Mouse (Mus musculus) liver, postnatal 0 days (tissue): Measurements from ENCODE around the gene Nrxn1. TPM values are rescaled to one million over a fixed set of nuclear protein-coding genes. Genes with fewer than 3 reads are reported as not detected.
"Not testable (repeated sequence)": the region's sequence is repeated elsewhere in the genome, so short reads cannot be mapped to it uniquely, and the experiment has no call there.

Source experiments
- ATAC-seq: fragments of 200-750 bp; cut with Nextera tagmentation; 2 replicates; pipeline ENCODE4 v1.8.0; 2017; ENCODE audit warnings: mild to moderate bottlenecking, moderate library complexity
- DNase-seq: peaks from one replicate; pipeline ENCODE4 v3.0.0-alpha.2; 2016
- H3K27ac ChIP-seq: fragments of 300-500 bp; sonication (generic); 2 replicates; pipeline ENCODE4 v1.5.1; 2014; ENCODE audit warnings: antibody characterized with exemption, moderate library complexity, mild to moderate bottlenecking, low read depth
- H3K27me3 ChIP-seq: fragments of 300-500 bp; sonication (generic); 2 replicates; pipeline ENCODE4 v1.6.1; 2014; ENCODE audit warnings: low read length, control low read depth, mixed read lengths; ENCODE audit not compliant: insufficient read depth
- H3K36me3 ChIP-seq: fragments of 300-500 bp; sonication (generic); replicated peaks from 2 replicates; pipeline ENCODE4 v1.6.1; 2014; ENCODE audit warnings: mild to moderate bottlenecking, control low read depth, low read length, moderate library complexity, mixed read lengths; ENCODE audit not compliant: insufficient read depth
- H3K4me1 ChIP-seq: fragments of 300-500 bp; sonication (generic); 2 replicates; pipeline ENCODE4 v1.6.1; 2014; ENCODE audit warnings: antibody characterized with exemption, mild to moderate bottlenecking, control low read depth; ENCODE audit not compliant: insufficient read depth
- H3K4me2 ChIP-seq: fragments of 300-500 bp; sonication (generic); 2 replicates; pipeline ENCODE4 v1.6.1; 2014; ENCODE audit warnings: low read depth, mild to moderate bottlenecking, low read length, moderate library complexity, mixed read lengths
- H3K4me3 ChIP-seq: fragments of 300-500 bp; sonication (generic); 2 replicates; pipeline ENCODE4 v1.5.1; 2014; ENCODE audit warnings: low read depth, low read length
- H3K9ac ChIP-seq: fragments of 300-500 bp; sonication (generic); replicated peaks from 2 replicates; pipeline ENCODE4 v1.6.1; 2014; ENCODE audit warnings: mild to moderate bottlenecking, moderate library complexity
- H3K9me3 ChIP-seq: fragments of 300-500 bp; sonication (generic); 2 replicates; pipeline ENCODE4 v1.6.1; 2016; ENCODE audit warnings: mild to moderate bottlenecking, control low read depth, low read length, mixed read lengths
- CTCF ChIP-seq: sonication (generic); IDR thresholded peaks from 2 replicates; pipeline ENCODE4 v1.5.1; 2016; ENCODE audit warnings: antibody characterized with exemption, low read depth
- EP300 ChIP-seq: IDR thresholded peaks from 2 replicates; pipeline ENCODE4 v1.6.1; 2016; ENCODE audit warnings: antibody characterized with exemption, low read depth, mild to moderate bottlenecking
- WGBS: fragments of 180-500 bp; shearing (Covaris S2); extraction: QIAGEN DNeasy Blood & Tissue Kit; methylation state at CpG from one replicate; pipeline ENCODE4 v1.1.7; 2014; ENCODE audit not compliant: insufficient replicate concordance; 5-methylcytosine and 5-hydroxymethylcytosine counted together
- polyA plus RNA-seq: library from polyadenylated mRNA; unstranded; fragments of >200 nt; fragmentation: Nextera tagmentation; extraction: Ambion mirVana; gene quantifications from 2 replicates; pipeline ENCODE4 v1.2.1, GENCODE M21; 2015

Nrxn1 gene
- polyA plus RNA-seq, 1 experiment from 2014 or later: 0.41 TPM

DNA sequence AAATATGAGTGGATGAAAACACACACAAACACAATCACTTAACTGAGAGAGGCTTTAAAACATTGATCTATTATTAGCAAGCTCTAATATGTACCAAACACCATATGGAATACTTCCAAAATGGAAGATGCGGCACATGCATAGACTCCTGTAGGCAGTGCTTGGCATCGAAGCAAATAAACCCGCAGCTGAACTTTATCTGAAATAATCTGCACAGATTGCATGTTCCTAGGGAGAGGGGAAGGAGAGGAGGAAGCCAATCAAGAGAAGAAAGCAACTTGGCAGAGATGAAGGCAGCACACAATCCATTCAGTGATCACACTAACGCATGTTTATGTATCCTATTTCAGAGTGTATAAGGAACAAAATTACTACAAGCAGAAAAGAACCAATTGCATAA lies 542.5 kb downstream of the Nrxn1 start:
- DNase-seq: no peak
- H3K9ac ChIP-seq: no peak overlapping the region
- no peak overlapping the region for H3K4me2 ChIP-seq
- no peak for ATAC-seq
- no peak overlapping the region for H3K27ac ChIP-seq
- H3K4me1 ChIP-seq: no peaks in the 10 kb centered on the region
- 86% methylated on average over 4 of the region's 4 CpGs for WGBS
- no peak overlapping the region for H3K4me3 ChIP-seq
- TF ChIP-seq CTCF: no peak
- no peak for TF ChIP-seq EP300
- no peaks in the 10 kb centered on the region for H3K27me3 ChIP-seq
- H3K9me3 ChIP-seq: no peaks in the 10 kb centered on the region
- H3K36me3 ChIP-seq: no peaks in the 10 kb centered on the region

DNA sequence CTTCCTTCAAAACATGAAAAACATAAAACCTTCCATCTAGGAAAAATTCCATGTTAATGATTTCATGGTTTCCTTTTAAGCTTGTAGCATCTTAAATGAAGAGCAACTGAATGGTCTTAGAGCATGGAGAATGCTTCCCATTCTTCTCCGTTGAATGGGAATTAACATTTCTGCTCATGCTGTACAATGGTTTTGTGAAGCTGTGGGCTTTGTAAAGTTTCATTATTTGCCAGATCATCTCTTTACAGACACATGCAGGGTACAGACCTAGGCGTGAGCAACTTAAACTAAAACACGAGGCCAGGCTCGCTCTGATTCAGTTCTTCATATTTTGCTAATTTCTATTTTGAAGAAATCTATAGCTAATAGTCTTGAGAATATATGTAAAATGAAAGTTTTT lies 546.1 kb downstream of the Nrxn1 start:
- 79% methylated on average over 4 of the region's 4 CpGs for WGBS
- H3K9me3 ChIP-seq: no peaks in the 10 kb centered on the region

DNA sequence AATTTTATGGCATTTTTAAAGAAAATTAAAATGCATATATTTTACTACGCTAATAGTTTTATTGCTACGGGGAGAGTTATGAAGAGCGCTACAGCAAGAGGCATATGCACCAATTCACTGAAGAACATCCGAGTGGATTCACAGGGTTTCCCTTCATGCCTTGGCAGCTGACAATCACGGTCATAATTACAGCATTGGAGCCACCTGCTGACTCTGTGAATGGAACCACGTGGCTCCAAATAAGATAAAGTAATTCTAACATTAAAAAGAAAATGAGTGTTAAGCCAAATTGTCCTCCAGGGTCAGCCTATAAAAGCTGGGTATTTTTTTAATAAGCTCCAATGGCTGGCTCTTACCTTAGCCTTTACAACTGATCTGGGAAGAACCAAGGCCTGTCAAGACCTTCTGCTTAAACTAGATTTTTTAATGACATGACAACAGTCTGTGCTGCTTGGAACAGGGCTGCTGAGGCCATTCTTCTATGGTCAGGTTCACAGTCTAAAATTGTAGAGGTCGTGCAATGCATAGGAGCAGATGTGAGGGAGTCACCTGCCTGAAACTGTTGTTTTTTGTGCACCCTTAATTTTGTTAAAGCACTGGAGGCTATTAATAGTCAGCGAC lies 548.1 kb downstream of the Nrxn1 start:
- DNase-seq (no peak), ATAC-seq (no peak)
- 62% methylated on average over 8 of the region's 8 CpGs for WGBS
- no peak overlapping the region for H3K27ac ChIP-seq
- H3K4me2 ChIP-seq: no peak overlapping the region
- H3K27me3 ChIP-seq: no peaks in the 10 kb centered on the region
- no peak overlapping the region for H3K9ac ChIP-seq
- H3K4me3 ChIP-seq: no peak overlapping the region
- TF ChIP-seq CTCF (no peak), EP300 (no peak)
- H3K4me1 ChIP-seq: no peaks in the 10 kb centered on the region
- no peaks in the 10 kb centered on the region for H3K36me3 ChIP-seq
- no peaks in the 10 kb centered on the region for H3K9me3 ChIP-seq

More for the DNA sequence above, 546.1 kb downstream of the Nrxn1 start:
- ATAC-seq: no peak
- no peaks in the 10 kb centered on the region for H3K36me3 ChIP-seq
- TF ChIP-seq EP300: no peak
- no peak for TF ChIP-seq CTCF
- no peak overlapping the region for H3K4me2 ChIP-seq
- no peaks in the 10 kb centered on the region for H3K4me1 ChIP-seq
- no peak overlapping the region for H3K9ac ChIP-seq
- no peak for DNase-seq
- no peak overlapping the region for H3K27ac ChIP-seq
- H3K27me3 ChIP-seq: no peaks in the 10 kb centered on the region
- no peak overlapping the region for H3K4me3 ChIP-seq

DNA sequence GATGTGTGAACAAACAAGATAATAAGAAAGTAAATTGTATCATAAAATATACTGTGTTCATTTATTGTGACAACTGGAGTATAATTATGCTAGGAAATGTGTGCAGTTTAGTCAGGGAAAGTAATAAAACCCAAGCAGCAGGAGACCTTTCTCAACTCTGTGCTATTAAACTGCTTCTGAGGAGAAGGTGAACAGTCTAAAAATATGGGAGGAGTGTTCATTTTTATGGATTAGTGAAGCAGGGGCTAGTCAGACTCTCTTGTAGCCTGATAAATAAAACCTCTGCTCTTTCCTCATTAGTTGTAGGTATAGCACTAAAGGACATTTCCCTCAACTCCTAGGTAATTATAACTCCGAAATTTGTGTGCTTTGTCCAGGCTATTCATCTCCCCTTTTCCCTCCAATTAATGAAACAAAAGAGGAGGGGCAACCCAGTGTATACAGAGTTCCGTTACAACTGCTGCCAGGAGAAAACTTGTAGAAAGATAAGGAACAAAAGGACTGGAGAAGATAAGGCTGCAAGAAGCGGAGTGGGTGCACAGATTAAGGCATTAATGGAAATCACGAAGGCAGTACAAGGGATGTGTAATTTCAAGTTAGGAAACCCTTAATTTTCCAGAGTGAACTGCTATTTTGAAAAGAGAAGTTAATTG lies 548.8 kb downstream of the Nrxn1 start:
- ATAC-seq (no peak), DNase-seq (no peak)
- no peak overlapping the region for H3K4me3 ChIP-seq
- TF ChIP-seq EP300 (no peak), CTCF (no peak)
- WGBS: 31% methylated on average over 4 of the region's 4 CpGs
- no peak overlapping the region for H3K27ac ChIP-seq
- no peaks in the 10 kb centered on the region for H3K4me1 ChIP-seq
- no peaks in the 10 kb centered on the region for H3K27me3 ChIP-seq
- H3K9ac ChIP-seq: no peak overlapping the region
- H3K36me3 ChIP-seq: no peaks in the 10 kb centered on the region
- H3K4me2 ChIP-seq: no peak overlapping the region
- H3K9me3 ChIP-seq: no peaks in the 10 kb centered on the region

DNA sequence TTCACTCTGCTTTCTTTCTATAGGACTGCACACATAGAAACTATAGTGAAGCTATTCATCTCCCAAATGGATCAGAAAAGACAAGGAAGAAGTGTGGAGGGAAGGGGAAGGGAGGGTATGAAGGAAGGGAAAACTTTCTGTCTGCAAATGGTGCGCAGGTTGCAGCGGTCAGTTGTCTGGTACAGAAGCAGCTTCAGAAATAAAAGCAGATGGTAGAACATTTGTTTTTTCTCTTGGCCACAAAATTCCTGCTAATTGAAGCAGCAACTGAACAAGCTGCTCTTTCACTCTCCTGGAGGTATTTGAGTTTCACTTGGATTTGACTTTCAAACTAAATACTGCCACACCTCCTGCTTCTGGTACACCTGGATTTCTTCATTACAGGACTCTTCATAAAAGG lies 561.4 kb downstream of the Nrxn1 start:
- no peak overlapping the region for H3K27ac ChIP-seq
- DNase-seq: no peak
- H3K4me1 ChIP-seq: no peaks in the 10 kb centered on the region
- no peaks in the 10 kb centered on the region for H3K27me3 ChIP-seq
- no peak overlapping the region for H3K4me2 ChIP-seq
- no peak for ATAC-seq
- no peak overlapping the region for H3K4me3 ChIP-seq
- H3K9me3 ChIP-seq: no peaks in the 10 kb centered on the region
- TF ChIP-seq CTCF: no peak
- TF ChIP-seq EP300: no peak
- H3K36me3 ChIP-seq: no peaks in the 10 kb centered on the region
- 81% methylated on average over 2 of the region's 2 CpGs for WGBS
- no peak overlapping the region for H3K9ac ChIP-seq

DNA sequence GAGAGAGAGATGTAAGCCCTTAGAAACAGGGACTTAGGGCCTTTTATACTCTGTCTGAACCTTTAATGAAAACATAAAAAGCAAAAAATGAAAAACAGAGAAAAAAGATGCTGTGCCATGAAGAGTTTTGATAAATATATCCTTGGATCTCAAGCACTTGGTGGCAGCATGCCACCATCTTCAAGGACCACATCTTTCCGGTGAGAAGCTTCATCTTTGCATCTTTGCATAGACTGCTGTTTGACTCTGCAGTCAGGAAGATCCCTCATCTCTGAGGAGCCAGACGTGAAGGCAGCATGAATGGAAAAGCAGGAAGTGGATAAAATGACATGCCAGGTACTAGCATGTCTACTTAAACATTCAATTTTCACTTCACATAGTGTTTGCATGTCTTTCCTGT lies 586.8 kb downstream of the Nrxn1 start:
- ATAC-seq (no peak), DNase-seq (no peak)
- Histone ChIP-seq H3K4me2 (no peak overlapping the region), H3K9me3 (no peaks in the 10 kb centered on the region), H3K4me3 (no peak overlapping the region), H3K27ac (no peak overlapping the region), H3K27me3 (no peaks in the 10 kb centered on the region), H3K4me1 (no peaks in the 10 kb centered on the region), H3K9ac (no peak overlapping the region), H3K36me3 (no peaks in the 10 kb centered on the region)
- WGBS: 57% methylated on average over 2 of the region's 2 CpGs
- no peak for TF ChIP-seq CTCF
- no peak for TF ChIP-seq EP300

DNA sequence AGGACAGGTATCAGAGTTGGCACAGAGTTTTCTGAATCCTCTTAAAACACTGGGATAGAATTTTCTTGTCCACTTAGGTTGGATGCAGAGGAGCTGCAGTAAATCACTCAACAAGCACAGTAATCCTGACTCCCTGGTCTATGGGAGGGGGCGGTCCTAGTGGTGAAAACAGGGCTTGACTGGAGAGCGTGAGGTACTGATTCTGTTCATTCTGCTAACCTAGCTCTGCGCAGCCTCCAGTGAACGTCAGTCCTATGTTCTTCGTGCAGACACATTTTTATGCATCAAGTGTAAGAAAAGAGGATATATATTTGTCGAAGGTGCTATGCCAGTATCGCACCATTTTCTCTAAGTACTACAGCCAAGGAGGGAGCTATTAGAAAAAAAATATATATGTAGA lies 588.9 kb downstream of the Nrxn1 start:
- not testable (repeated sequence) for H3K4me1 ChIP-seq, H3K27ac ChIP-seq, H3K4me3 ChIP-seq, H3K27me3 ChIP-seq, H3K9me3 ChIP-seq, H3K4me2 ChIP-seq, DNase-seq, H3K36me3 ChIP-seq, H3K9ac ChIP-seq, ATAC-seq
- WGBS: 65% methylated on average over 7 of the region's 7 CpGs
